Mouse (Mus musculus) thymus, postnatal 4 days (tissue): ENCODE measurements around the gene Cyp11a1.
A peak's percentile ranks its signal among the peaks of the same experiment; 100 is the strongest.

Source experiments
- DNase-seq: peaks from one replicate; pipeline ENCODE4 v3.0.0; 2021

Cyp11a1 gene

GRCm38 (mm10) chr9:58005753-58006461 lies at the start of gene Cyp11a1:
TSS of gene Cyp11a1 (plus strand) at chr9:58006411.
- no peak for DNase-seq

GRCm38 (mm10) chr9:57956838-57957236 lies 49.4 kb upstream of the Cyp11a1 start:
- DNase-seq = peak; percentile 64

GRCm38 (mm10) chr9:57958615-57959014 lies 47.6 kb upstream of the Cyp11a1 start:
- no peak for DNase-seq

- DNase-seq = no peak
These were observed 46.8 kb upstream of the Cyp11a1 start for GRCm38 (mm10) chr9:57959399-57959798.

- DNase-seq = no peak
These were observed 46.0 kb upstream of the Cyp11a1 start for GRCm38 (mm10) chr9:57959886-57960866.

GRCm38 (mm10) chr9:57961226-57961625 lies 45.0 kb upstream of the Cyp11a1 start:
- DNase-seq = no peak

GRCm38 (mm10) chr9:57961863-57962778 lies 44.1 kb upstream of the Cyp11a1 start:
- DNase-seq = no peak

GRCm38 (mm10) chr9:57963249-57963997 lies 42.8 kb upstream of the Cyp11a1 start:
- DNase-seq = no peak

GRCm38 (mm10) chr9:57963998-57964395 lies 42.2 kb upstream of the Cyp11a1 start:
- no peak for DNase-seq

GRCm38 (mm10) chr9:57964528-57965250 lies 41.5 kb upstream of the Cyp11a1 start:
- no peak for DNase-seq

GRCm38 (mm10) chr9:57965281-57966185 lies 40.7 kb upstream of the Cyp11a1 start:
- no peak for DNase-seq

- no peak for DNase-seq
These were observed 38.8 kb upstream of the Cyp11a1 start for GRCm38 (mm10) chr9:57967237-57967960.

GRCm38 (mm10) chr9:57968166-57968771 lies 37.9 kb upstream of the Cyp11a1 start:
- peak; percentile 66 for DNase-seq

- peak; percentile 60 for DNase-seq
These were observed 37.2 kb upstream of the Cyp11a1 start for GRCm38 (mm10) chr9:57968783-57969542.

GRCm38 (mm10) chr9:57969736-57970495 lies 36.3 kb upstream of the Cyp11a1 start:
- DNase-seq = peak; percentile 65

- peak; percentile 58 for DNase-seq
These were observed 34.8 kb upstream of the Cyp11a1 start for GRCm38 (mm10) chr9:57971413-57971812.

GRCm38 (mm10) chr9:57972141-57972591 lies 34.0 kb upstream of the Cyp11a1 start:
- DNase-seq = peak; percentile 85
